8 mouse cellular contexts compared by ENCODE assay signal in genomic region chr4:133197801-133198286, GRCm38 (mm10). TPM values are rescaled to one million over a fixed set of nuclear protein-coding genes. Genes with fewer than 3 reads are reported as not detected.
A peak's percentile ranks its signal among the peaks of the same experiment; 100 is the strongest.
DNase-seq lines count a peak whose midpoint lies in the region; ATAC-seq and TF ChIP-seq lines count a peak whose summit lies in the region.

No protein-coding gene starts in this region.

- H3K36me3 ChIP-seq in hindbrain, embryonic 11.5 days (ENCODE audit: control insufficient read depth, insufficient read depth, low read length): no peaks in the 10 kb centered on the region
- peaks cover 42% of the 10 kb centered on the region for H3K36me3 ChIP-seq in limb, embryonic 12.5 days
- H3K36me3 ChIP-seq in stomach, postnatal 0 days (ENCODE audit: control insufficient read depth, insufficient read depth, low read length): peaks cover 16% of the 10 kb centered on the region; the same call in 1 of the 2 replicates

- TF ChIP-seq POLR2A in cerebellum, adult 2 months (IDR thresholded peaks at IDR 0.05; ENCODE audit: borderline replicate concordance, insufficient read depth, low read length): no peak

- H3K4me3 ChIP-seq in hindbrain, embryonic 11.5 days (ENCODE audit: low read depth, low read length): no peak overlapping the region
- H3K4me3 ChIP-seq in limb, embryonic 12.5 days (replicated peaks): 0 out of 2 replicates have a peak overlapping the region, but pooled peaks have one; percentile 0
- no peak overlapping the region for H3K4me3 ChIP-seq in stomach, postnatal 0 days (ENCODE audit: low read depth, low read length)
- no peak overlapping the region for H3K4me3 ChIP-seq in cerebellum, adult 2 months (replicated peaks; ENCODE audit: insufficient read depth, low read depth, low read length)

- DNase-seq in adrenal gland, postnatal 14 days: peak; percentile 66
- DNase-seq in adrenal gland, adult 8-10 months: no peak
- DNase-seq in adrenal gland, postnatal 36 days: peak; percentile 44 to 63
- DNase-seq in hindbrain, embryonic 11.5 days (ENCODE audit: low spot score): peak; percentile 36
- peak; percentile 45 for DNase-seq in stomach, postnatal 0 days (ENCODE audit: low spot score)
- no peak for DNase-seq in cerebellum, adult 2 months

- H3K4me1 ChIP-seq in hindbrain, embryonic 11.5 days (replicated peaks; ENCODE audit: control insufficient read depth, insufficient read depth, low read length): peaks cover 25% of the 10 kb centered on the region
- H3K4me1 ChIP-seq in limb, embryonic 12.5 days (replicated peaks): peaks cover 61% of the 10 kb centered on the region
- peaks cover 16% of the 10 kb centered on the region for H3K4me1 ChIP-seq in stomach, postnatal 0 days (replicated peaks; ENCODE audit: control insufficient read depth, insufficient read depth)
- peaks cover 36% of the 10 kb centered on the region for H3K4me1 ChIP-seq in cerebellum, adult 2 months (ENCODE audit: control insufficient read depth, insufficient read depth, low read length)

- no peaks in the 10 kb centered on the region for H3K9me3 ChIP-seq in hindbrain, embryonic 11.5 days (ENCODE audit: control insufficient read depth, low read length)
- no peaks in the 10 kb centered on the region for H3K9me3 ChIP-seq in limb, embryonic 12.5 days
- H3K9me3 ChIP-seq in stomach, postnatal 0 days (ENCODE audit: control insufficient read depth, low read length): no peaks in the 10 kb centered on the region

- no peak for TF ChIP-seq EP300 in stomach, postnatal 0 days (optimal IDR thresholded peaks at IDR 0.05)

- no peak for TF ChIP-seq CTCF in stomach, postnatal 0 days (IDR thresholded peaks at IDR 0.05; ENCODE audit: low read depth)
- no peak for TF ChIP-seq CTCF in cerebellum, adult 2 months (IDR thresholded peaks at IDR 0.05; ENCODE audit: borderline replicate concordance, insufficient read depth, low read depth, low read length)

- H3K27me3 ChIP-seq in hindbrain, embryonic 11.5 days (ENCODE audit: control insufficient read depth, insufficient read depth, low read length): no peaks in the 10 kb centered on the region
- no peaks in the 10 kb centered on the region for H3K27me3 ChIP-seq in limb, embryonic 12.5 days
- no peaks in the 10 kb centered on the region for H3K27me3 ChIP-seq in stomach, postnatal 0 days (ENCODE audit: control insufficient read depth, insufficient read depth, low read length)
- H3K27me3 ChIP-seq in cerebellum, adult 2 months (ENCODE audit: control insufficient read depth, insufficient read depth, low read length): no peaks in the 10 kb centered on the region

- WGBS in hindbrain, embryonic 11.5 days: 15% methylated on average over 13 of the region's 13 CpGs
- WGBS in limb, embryonic 12.5 days: 13% methylated on average over 13 of the region's 13 CpGs
- 37% methylated on average over 13 of the region's 13 CpGs for WGBS in stomach, postnatal 0 days
- WGBS in cerebellum, adult 2 months: 64% methylated on average over 13 of the region's 13 CpGs

- H3K4me2 ChIP-seq in hindbrain, embryonic 11.5 days (replicated peaks; ENCODE audit: low read depth, low read length): no peak overlapping the region
- peak overlapping the region; percentile 39 for H3K4me2 ChIP-seq in limb, embryonic 12.5 days
- no peak overlapping the region for H3K4me2 ChIP-seq in stomach, postnatal 0 days (replicated peaks; ENCODE audit: low read depth)

- no peak overlapping the region for H3K9ac ChIP-seq in hindbrain, embryonic 11.5 days (ENCODE audit: low read depth, low read length)
- no peak overlapping the region for H3K9ac ChIP-seq in limb, embryonic 12.5 days (replicated peaks)
- peak overlapping the region; percentile 18; the same call in 1 of the 2 replicates for H3K9ac ChIP-seq in stomach, postnatal 0 days (ENCODE audit: low read length)

- peak overlapping the region; percentile 64 for H3K27ac ChIP-seq in hindbrain, embryonic 11.5 days (ENCODE audit: low read depth, low read length)
- H3K27ac ChIP-seq in limb, embryonic 12.5 days: peak overlapping the region; percentile 95
- peak overlapping the region; percentile 70 for H3K27ac ChIP-seq in stomach, postnatal 0 days (replicated peaks)
- H3K27ac ChIP-seq in cerebellum, adult 2 months (ENCODE audit: insufficient read depth, low read length): no peak overlapping the region

- peak; percentile 36; the same call in 1 of the 2 replicates for ATAC-seq in hindbrain, embryonic 11.5 days (ENCODE audit: low FRiP score)
- ATAC-seq in limb, embryonic 12.5 days (ENCODE audit: insufficient number of reproducible peaks, insufficient read depth, low FRiP score, low TSS enrichment, low read depth): peak; percentile 38
- no peak for ATAC-seq in stomach, postnatal 0 days (ENCODE audit: low FRiP score, low TSS enrichment)
- ATAC-seq in CD4-positive, CD25-positive, alpha-beta regulatory T cell, adult 4 months: no peak

RNA-seq across cellular contexts. Expression of gene Cd164l2, which starts 14.1 kb away (rescaled TPM):
- 2.4 and 5.0 TPM in 2 replicates for total RNA-seq in adrenal gland, postnatal 14 days (2021)
- total RNA-seq in adrenal gland, adult 8-10 months (2022): 1 to 10 TPM in 2 of 4 experiments, under 1 TPM in 2; 0.86 to 1.8 (median 1.4) TPM
- total RNA-seq in adrenal gland, postnatal 36 days (2021): 1 to 10 TPM in 1 of 2 experiments, under 1 TPM in 1; 0.79 to 1.1 TPM
- polyA plus RNA-seq in hindbrain, embryonic 11.5 days (2014; fragmentation: Nextera tagmentation; extraction: Ambion mirVana): 0.91 and 0.93 TPM in 2 replicates
- polyA plus RNA-seq in limb, embryonic 12.5 days (2016; fragmentation: Nextera tagmentation; extraction: Ambion mirVana): 3.2 and 4.6 TPM in 2 replicates
- polyA plus RNA-seq in stomach, postnatal 0 days (2015; fragmentation: Nextera tagmentation; extraction: Ambion mirVana): 5.3 and 6.5 TPM in 2 replicates
- 7.4 and 10.9 TPM in 2 replicates for polyA plus RNA-seq in cerebellum, adult 2 months (2012; rRNA removed)
- polyA plus RNA-seq in CD4-positive, CD25-positive, alpha-beta regulatory T cell, adult 4 months (2017; shearing (Covaris generic)): under 1 TPM in 1 of 2 experiments, not detected in 1; 0.54 TPM

RNA-seq across cellular contexts. Expression of gene Gpr3, which starts 14.5 kb away (rescaled TPM):
- 0.19 TPM in 2 replicates for total RNA-seq in adrenal gland, postnatal 14 days (2021)
- total RNA-seq in adrenal gland, adult 8-10 months (2022): under 1 TPM in 1 of 4 experiments, not detected in 3; 0.66 TPM
- total RNA-seq in adrenal gland, postnatal 36 days (2021): under 1 TPM; 0.63 to 0.89 TPM
- polyA plus RNA-seq in hindbrain, embryonic 11.5 days (2014; fragmentation: Nextera tagmentation; extraction: Ambion mirVana): 0.19 and 0.50 TPM in 2 replicates
- 0.24 and 0.58 TPM in 2 replicates for polyA plus RNA-seq in limb, embryonic 12.5 days (2016; fragmentation: Nextera tagmentation; extraction: Ambion mirVana)
- polyA plus RNA-seq in stomach, postnatal 0 days (2015; fragmentation: Nextera tagmentation; extraction: Ambion mirVana): 0.11 and 0.19 TPM in 2 replicates
- 10.1 and 10.9 TPM in 2 replicates for polyA plus RNA-seq in cerebellum, adult 2 months (2012; rRNA removed)
- polyA plus RNA-seq in CD4-positive, CD25-positive, alpha-beta regulatory T cell, adult 4 months (2017; shearing (Covaris generic)): not detected

RNA-seq across cellular contexts. Expression of gene Map3k6, which starts 42.8 kb away (rescaled TPM):
- 35.3 and 61.4 TPM in 2 replicates for total RNA-seq in adrenal gland, postnatal 14 days (2021)
- total RNA-seq in adrenal gland, adult 8-10 months (2022): 10 to 100 TPM; 17.3 to 27.7 (median 19.2) TPM
- total RNA-seq in adrenal gland, postnatal 36 days (2021): 10 to 100 TPM; 15.9 to 38.8 TPM
- polyA plus RNA-seq in hindbrain, embryonic 11.5 days (2014; fragmentation: Nextera tagmentation; extraction: Ambion mirVana): 2.7 and 3.0 TPM in 2 replicates
- polyA plus RNA-seq in limb, embryonic 12.5 days (2016; fragmentation: Nextera tagmentation; extraction: Ambion mirVana): 2.3 and 2.9 TPM in 2 replicates
- 17.6 and 21.5 TPM in 2 replicates for polyA plus RNA-seq in stomach, postnatal 0 days (2015; fragmentation: Nextera tagmentation; extraction: Ambion mirVana)
- polyA plus RNA-seq in cerebellum, adult 2 months (2012; rRNA removed): 4.0 and 4.7 TPM in 2 replicates
- under 1 TPM in 1 of 2 experiments, not detected in 1; 0.62 TPM for polyA plus RNA-seq in CD4-positive, CD25-positive, alpha-beta regulatory T cell, adult 4 months (2017; shearing (Covaris generic))

Comparison
In these comparisons a context has a peak if more than half of its experiments do, and no peak if none do; other contexts are left out.
1. DNase-seq: peak in adrenal gland, postnatal 14 days (single experiment), adrenal gland, postnatal 36 days (2 of 2), hindbrain, embryonic 11.5 days (single experiment) and stomach, postnatal 0 days (single experiment); none in adrenal gland, adult 8-10 months (single experiment) and cerebellum, adult 2 months (0 of 2).
2. ATAC-seq: peak in hindbrain, embryonic 11.5 days (single experiment) and limb, embryonic 12.5 days (single experiment); none in stomach, postnatal 0 days (single experiment) and CD4-positive, CD25-positive, alpha-beta regulatory T cell, adult 4 months (single experiment).